Mouse (Mus musculus) neural tube, embryonic 15.5 days (tissue): ENCODE data around the gene Myh9. TPM values are rescaled to one million over a fixed set of nuclear protein-coding genes. Genes with fewer than 3 reads are reported as not detected.
A peak's percentile ranks its signal among the peaks of the same experiment; 100 is the strongest.

Experiments used
- ATAC-seq: fragments of 200-750 bp; cut with Nextera tagmentation; 2 replicates; pipeline ENCODE4 v1.8.0; 2017; ENCODE audit warnings: mild to moderate bottlenecking, moderate TSS enrichment, moderate library complexity; ENCODE audit not compliant: low FRiP score
- H3K27ac ChIP-seq: fragments of 300-500 bp; sonication (generic); replicated peaks from 2 replicates; pipeline ENCODE4 v1.5.1; 2015; ENCODE audit warnings: mild to moderate bottlenecking, inconsistent platforms
- H3K27me3 ChIP-seq: fragments of 300-500 bp; sonication (generic); replicated peaks from 2 replicates; pipeline ENCODE4 v1.6.1; 2015; ENCODE audit warnings: inconsistent platforms
- H3K36me3 ChIP-seq: fragments of 300-500 bp; sonication (generic); 2 replicates; pipeline ENCODE4 v1.6.1; 2015; ENCODE audit warnings: inconsistent platforms
- H3K4me1 ChIP-seq: fragments of 300-500 bp; sonication (generic); 2 replicates; pipeline ENCODE4 v1.6.1; 2015; ENCODE audit warnings: inconsistent platforms
- H3K4me2 ChIP-seq: fragments of 300-500 bp; sonication (generic); 2 replicates; pipeline ENCODE4 v1.6.1; 2015; ENCODE audit warnings: inconsistent platforms, mild to moderate bottlenecking, moderate library complexity
- H3K4me3 ChIP-seq: fragments of 300-500 bp; sonication (generic); replicated peaks from 2 replicates; pipeline ENCODE4 v1.5.1; 2015; ENCODE audit warnings: mild to moderate bottlenecking, inconsistent platforms
- H3K9ac ChIP-seq: fragments of 300-500 bp; sonication (generic); replicated peaks from 2 replicates; pipeline ENCODE4 v1.6.1; 2015; ENCODE audit warnings: mild to moderate bottlenecking, inconsistent platforms
- H3K9me3 ChIP-seq: fragments of 300-500 bp; sonication (generic); replicated peaks from 2 replicates; pipeline ENCODE4 v1.6.1; 2016; ENCODE audit warnings: inconsistent platforms
- WGBS: fragments of 180-500 bp; shearing (Covaris S2); methylation state at CpG from one replicate; pipeline ENCODE4 v1.1.7; 2015; ENCODE audit warnings: mixed read lengths; 5-methylcytosine and 5-hydroxymethylcytosine counted together
- polyA plus RNA-seq: library from polyadenylated mRNA; unstranded; fragments of >200 nt; fragmentation: Nextera tagmentation; extraction: Ambion mirVana; gene quantifications from 2 replicates; pipeline ENCODE4 v1.2.1, GENCODE M21; 2015

The Myh9 gene
- polyA plus RNA-seq, 1 experiment from 2014 or later = 9.6 TPM

- Histone ChIP-seq H3K27me3 (no peaks in the 10 kb centered on the region), H3K4me1 (peaks cover 41% of the 10 kb centered on the region), H3K4me3 (no peak overlapping the region), H3K4me2 (no peak overlapping the region), H3K27ac (no peak overlapping the region), H3K9ac (no peak overlapping the region), H3K9me3 (no peaks in the 10 kb centered on the region), H3K36me3 (peaks cover 18% of the 10 kb centered on the region; the same call in 1 of the 2 replicates)
- no peak for ATAC-seq
- WGBS = 68% methylated on average over 11 of the region's 11 CpGs
These were observed 30.7 kb downstream of the Myh9 start for GRCm38 (mm10) chr15:77811099-77811760.

GRCm38 (mm10) chr15:77810416-77811098 is 31.4 kb downstream of the Myh9 start:
- 52% methylated on average over 17 of the region's 17 CpGs for whole genome bisulfite sequencing
- Histone ChIP-seq H3K36me3 (peaks cover 18% of the 10 kb centered on the region; the same call in 1 of the 2 replicates), H3K4me1 (peaks cover 34% of the 10 kb centered on the region), H3K27me3 (no peaks in the 10 kb centered on the region), H3K9me3 (no peaks in the 10 kb centered on the region), H3K4me2 (no peak overlapping the region), H3K27ac (no peak overlapping the region), H3K9ac (no peak overlapping the region), H3K4me3 (no peak overlapping the region)
- ATAC-seq = 0 out of 2 replicates have a peak, but pooled peaks have one; percentile 35

DNA sequence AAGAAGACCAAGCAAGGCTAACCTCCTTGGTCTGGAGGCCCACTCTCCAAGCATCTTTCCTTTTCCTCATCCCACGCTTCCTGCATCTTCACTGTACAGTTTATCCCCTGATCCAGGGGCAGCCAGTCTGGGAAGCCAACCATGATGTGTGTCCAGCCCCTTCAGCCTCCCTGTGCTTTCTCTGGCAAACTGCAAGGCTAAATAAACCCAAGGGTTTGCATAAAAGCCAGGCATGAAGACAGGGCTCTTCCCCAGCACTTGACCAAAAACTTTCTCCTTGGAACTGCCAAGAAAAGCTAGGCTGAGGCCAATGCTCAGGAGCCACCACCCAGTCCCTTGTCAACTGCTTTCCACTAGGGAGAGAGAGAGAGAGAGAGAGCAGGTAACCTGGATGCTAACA is 32.5 kb downstream of the Myh9 start:
- no peak for ATAC-seq
- Histone ChIP-seq H3K27me3 (no peaks in the 10 kb centered on the region), H3K9ac (no peak overlapping the region), H3K9me3 (no peaks in the 10 kb centered on the region), H3K27ac (no peak overlapping the region), H3K36me3 (peaks cover 18% of the 10 kb centered on the region; the same call in 1 of the 2 replicates), H3K4me1 (peaks cover 26% of the 10 kb centered on the region), H3K4me3 (no peak overlapping the region), H3K4me2 (no peak overlapping the region)
- WGBS = 94% methylated on average over 1 of the region's 1 CpGs

GRCm38 (mm10) chr15:77807264-77807585 is 34.8 kb downstream of the Myh9 start:
- Histone ChIP-seq H3K9ac (no peak overlapping the region), H3K27ac (no peak overlapping the region), H3K4me1 (peaks cover 18% of the 10 kb centered on the region), H3K4me2 (no peak overlapping the region), H3K4me3 (no peak overlapping the region), H3K27me3 (no peaks in the 10 kb centered on the region), H3K36me3 (peaks cover 17% of the 10 kb centered on the region; the same call in 1 of the 2 replicates), H3K9me3 (no peaks in the 10 kb centered on the region)
- 88% methylated on average over 7 of the region's 7 CpGs for WGBS
- no peak for ATAC-seq

DNA sequence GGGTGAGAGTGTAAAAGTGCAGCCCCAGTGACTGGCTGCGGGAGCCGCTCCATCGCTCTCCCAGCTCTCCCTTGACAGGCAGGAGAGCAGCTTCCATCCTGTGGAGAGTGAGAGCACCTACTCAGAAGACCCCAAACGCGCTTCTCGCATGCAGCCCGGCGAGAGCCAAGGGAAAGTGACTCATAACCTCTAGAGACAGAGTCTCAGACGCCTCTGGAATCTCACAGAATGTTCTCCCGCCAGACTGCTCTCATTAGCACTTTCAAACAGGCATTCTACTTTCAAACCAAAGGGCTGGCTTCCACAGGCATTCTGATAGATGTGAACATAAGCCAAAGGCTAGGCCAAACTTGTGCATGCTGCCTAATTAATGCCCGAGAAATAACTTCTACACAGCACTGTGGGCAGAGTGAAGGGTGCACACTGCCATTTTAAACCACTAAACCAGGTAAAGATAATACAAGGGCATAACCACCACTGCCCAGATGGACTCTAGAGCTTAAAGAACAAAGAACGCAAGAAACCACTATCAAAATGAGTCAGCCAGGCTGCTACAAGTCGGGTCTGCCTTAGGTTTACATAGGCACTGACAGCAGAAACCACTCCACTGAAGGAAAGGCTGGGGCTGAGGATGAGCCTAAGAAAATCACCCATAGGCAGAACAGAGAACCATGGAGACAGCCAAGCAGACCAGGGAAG is 35.3 kb downstream of the Myh9 start:
- 87% methylated on average over 13 of the region's 13 CpGs for WGBS
- Histone ChIP-seq H3K4me3 (no peak overlapping the region), H3K9ac (no peak overlapping the region), H3K27ac (no peak overlapping the region), H3K36me3 (peaks cover 16% of the 10 kb centered on the region; the same call in 1 of the 2 replicates), H3K27me3 (no peaks in the 10 kb centered on the region), H3K9me3 (no peaks in the 10 kb centered on the region), H3K4me2 (no peak overlapping the region), H3K4me1 (peaks cover 18% of the 10 kb centered on the region)
- no peak for ATAC-seq

DNA sequence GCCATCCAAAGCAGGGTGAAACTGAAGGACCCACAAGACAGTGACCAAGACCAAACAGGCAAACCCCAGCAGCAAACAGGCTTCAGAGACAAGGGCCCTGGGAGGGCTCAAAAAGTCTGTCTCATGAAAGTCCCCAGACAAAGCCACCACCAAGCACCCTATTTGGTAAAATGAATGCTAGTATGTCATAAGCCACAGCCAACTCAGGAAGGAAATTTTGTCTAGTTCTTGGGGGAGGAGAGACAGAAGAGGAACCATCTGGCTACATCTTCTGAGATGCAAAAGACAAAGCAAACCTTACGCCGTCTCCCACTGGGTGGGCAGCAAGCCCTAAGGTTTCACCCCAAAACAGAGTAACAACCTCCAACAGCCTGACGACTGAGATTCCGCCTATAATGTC is 36.3 kb downstream of the Myh9 start:
- Histone ChIP-seq H3K27me3 (no peaks in the 10 kb centered on the region), H3K27ac (no peak overlapping the region), H3K4me1 (peaks cover 9% of the 10 kb centered on the region), H3K4me2 (no peak overlapping the region), H3K36me3 (peaks cover 18% of the 10 kb centered on the region; the same call in 1 of the 2 replicates), H3K9ac (no peak overlapping the region), H3K9me3 (no peaks in the 10 kb centered on the region), H3K4me3 (no peak overlapping the region)
- WGBS = 85% methylated on average over 4 of the region's 4 CpGs
- no peak for ATAC-seq

DNA sequence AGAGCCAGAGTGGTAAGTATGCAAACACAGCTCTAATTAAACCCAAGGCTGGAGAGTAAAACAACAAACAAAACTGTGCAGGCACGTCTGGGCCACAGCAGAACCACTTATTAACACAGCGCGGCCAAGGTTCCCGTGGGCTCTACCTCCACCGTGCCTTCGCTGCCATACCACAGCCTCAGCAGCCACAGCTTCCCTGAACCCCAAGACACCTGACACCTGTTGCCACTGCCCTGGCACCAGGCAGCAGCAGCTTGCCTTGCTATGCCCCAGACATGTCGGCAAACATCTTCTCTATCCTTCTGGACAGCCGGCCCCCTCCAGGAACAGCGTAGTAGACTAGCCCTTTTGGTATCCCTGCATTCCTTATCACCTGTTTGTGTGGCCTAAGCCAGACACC is 37.0 kb downstream of the Myh9 start:
- no peak overlapping the region for H3K9ac ChIP-seq
- 91% methylated on average over 9 of the region's 9 CpGs for WGBS

DNA sequence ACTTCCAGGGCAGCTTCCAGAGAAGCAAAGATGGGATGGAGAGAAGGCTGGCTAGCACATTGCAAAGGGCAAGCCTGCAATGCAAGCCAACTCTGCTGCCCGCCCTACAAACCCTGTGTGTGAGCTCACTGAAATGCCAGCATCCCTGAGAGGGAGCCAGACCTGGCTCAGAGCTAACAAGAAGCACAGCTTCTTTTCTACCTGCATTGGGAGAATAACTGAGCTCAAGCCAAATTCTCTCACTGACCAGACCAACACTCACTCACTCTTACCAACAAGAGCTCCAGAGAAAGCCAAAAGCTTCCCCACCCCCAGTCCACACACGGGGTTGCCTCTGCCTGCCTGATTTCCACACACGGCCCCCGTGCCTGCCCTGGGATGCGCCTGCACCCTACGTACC is 37.5 kb downstream of the Myh9 start:
- WGBS = 95% methylated on average over 6 of the region's 6 CpGs
- no peak overlapping the region for H3K9ac ChIP-seq
- no peak overlapping the region for H3K27ac ChIP-seq
- no peaks in the 10 kb centered on the region for H3K9me3 ChIP-seq
- no peak overlapping the region for H3K4me2 ChIP-seq
- ATAC-seq = no peak
- peaks cover 18% of the 10 kb centered on the region; the same call in 1 of the 2 replicates for H3K36me3 ChIP-seq
- peaks cover 11% of the 10 kb centered on the region; the same call in 1 of the 2 replicates for H3K4me1 ChIP-seq
- H3K27me3 ChIP-seq = no peaks in the 10 kb centered on the region
- H3K4me3 ChIP-seq = no peak overlapping the region

More for the DNA sequence above, 37.0 kb downstream of the Myh9 start:
- Histone ChIP-seq H3K4me3 (no peak overlapping the region), H3K27ac (no peak overlapping the region), H3K36me3 (peaks cover 18% of the 10 kb centered on the region; the same call in 1 of the 2 replicates), H3K4me1 (0 out of 2 replicates have a peak, but pooled peaks cover 7% of the 10 kb centered on the region), H3K27me3 (no peaks in the 10 kb centered on the region), H3K9me3 (no peaks in the 10 kb centered on the region), H3K4me2 (no peak overlapping the region)
- ATAC-seq = no peak

GRCm38 (mm10) chr15:77803747-77804146 is 38.2 kb downstream of the Myh9 start:
- Histone ChIP-seq H3K27ac (no peak overlapping the region), H3K27me3 (no peaks in the 10 kb centered on the region), H3K9ac (no peak overlapping the region), H3K4me2 (no peak overlapping the region), H3K9me3 (no peaks in the 10 kb centered on the region), H3K4me1 (peaks cover 18% of the 10 kb centered on the region), H3K4me3 (no peak overlapping the region), H3K36me3 (peaks cover 18% of the 10 kb centered on the region; the same call in 1 of the 2 replicates)
- ATAC-seq = no peak
- WGBS = 76% methylated on average over 3 of the region's 3 CpGs

DNA sequence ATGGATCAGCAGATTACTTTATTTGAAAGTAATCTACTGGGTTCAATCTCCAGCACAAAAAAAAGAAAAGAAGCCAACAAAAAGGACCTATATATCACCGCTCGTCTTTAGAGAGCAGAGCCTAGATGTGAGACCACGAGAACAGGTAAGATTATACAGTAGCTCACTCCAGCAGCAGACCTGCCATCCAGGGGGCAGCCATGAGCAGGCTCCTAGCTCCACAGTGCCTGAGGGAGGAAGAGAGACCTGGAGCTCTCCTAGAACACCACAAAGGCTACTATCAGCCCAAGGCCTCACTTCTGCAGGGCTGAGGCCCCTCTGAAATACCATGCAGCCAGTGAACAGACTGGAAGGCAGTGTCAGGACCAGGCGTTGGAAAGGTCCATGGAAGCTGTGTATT is 39.0 kb downstream of the Myh9 start:
- Histone ChIP-seq H3K9me3 (no peaks in the 10 kb centered on the region), H3K27me3 (no peaks in the 10 kb centered on the region), H3K4me3 (no peak overlapping the region), H3K36me3 (peaks cover 18% of the 10 kb centered on the region; the same call in 1 of the 2 replicates), H3K9ac (no peak overlapping the region), H3K4me2 (no peak overlapping the region), H3K4me1 (peaks cover 26% of the 10 kb centered on the region), H3K27ac (no peak overlapping the region)
- WGBS = 89% methylated on average over 4 of the region's 4 CpGs
- ATAC-seq = no peak

- Histone ChIP-seq H3K27ac (no peak overlapping the region), H3K9ac (no peak overlapping the region), H3K27me3 (no peaks in the 10 kb centered on the region), H3K4me1 (peaks cover 30% of the 10 kb centered on the region), H3K9me3 (no peaks in the 10 kb centered on the region), H3K4me3 (no peak overlapping the region), H3K36me3 (peaks cover 10% of the 10 kb centered on the region; the same call in 1 of the 2 replicates), H3K4me2 (no peak overlapping the region)
- no peak for ATAC-seq
- WGBS = 85% methylated on average over 4 of the region's 4 CpGs
These were observed 40.8 kb downstream of the Myh9 start for GRCm38 (mm10) chr15:77801188-77801587.
